Mouse (Mus musculus): ENCODE measurements at regions not wholly inside any gene's neighbourhood (a gene's known extent, or its start where the extent isn't known, plus 50 kb on each side); places are given as distances from the start of the nearest gene placed in this dataset.
"Not testable (repeated sequence)": the region's sequence is repeated elsewhere in the genome, so short reads cannot be mapped to it uniquely, and the experiment has no call there.

DNA sequence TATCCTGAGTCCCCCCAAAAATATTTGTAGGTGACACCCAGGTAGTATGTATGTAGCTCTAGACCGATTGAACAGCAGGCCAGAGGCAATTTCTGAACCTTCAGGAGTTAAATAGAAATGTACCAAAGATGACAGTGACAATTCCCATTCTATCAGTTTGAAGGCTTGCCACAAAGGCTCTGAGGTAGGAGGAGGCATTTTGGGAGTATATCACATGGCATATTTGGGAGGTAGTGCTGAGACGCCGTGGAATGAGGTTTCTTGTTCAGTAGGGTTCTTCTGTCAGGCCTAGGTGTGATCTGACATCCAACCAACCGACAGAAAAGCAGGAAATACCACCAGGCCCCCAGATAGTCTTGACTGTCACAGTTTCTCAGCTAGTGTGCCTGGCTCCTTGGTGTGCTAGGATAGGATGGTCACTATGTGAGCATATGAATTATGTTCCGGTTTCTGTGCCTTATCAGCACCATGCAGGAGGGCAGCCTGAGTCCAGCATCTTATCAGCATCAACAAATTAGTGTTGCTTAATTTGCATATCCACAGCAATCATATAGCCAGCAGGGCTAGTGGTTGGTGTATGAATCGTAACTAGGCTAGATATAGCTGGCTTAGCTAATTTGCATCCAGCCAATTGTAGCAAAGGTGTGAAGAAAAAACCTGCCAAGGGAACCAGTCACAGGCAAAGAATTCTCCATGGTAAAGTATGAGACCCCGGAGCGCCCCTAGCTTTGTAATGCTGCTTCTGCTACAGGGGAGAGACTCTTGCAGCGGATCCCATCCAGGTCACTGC is 136.3 kb upstream of the Bcor start:
- H3K27me3 ChIP-seq = no peaks in the 10 kb centered on the region
- H3K9me3 ChIP-seq (replicated peaks) = no peaks in the 10 kb centered on the region
- peak overlapping the region; percentile 56 for H3K9ac ChIP-seq
- ATAC-seq (ENCODE audit: low read depth) (peak; percentile 98), DNase-seq (peak; percentile 67)
- H3K27ac ChIP-seq = peak overlapping the region; percentile 91
- no peaks in the 10 kb centered on the region for H3K36me3 ChIP-seq
- peaks cover 30% of the 10 kb centered on the region for H3K4me1 ChIP-seq (replicated peaks)
- H3K4me3 ChIP-seq (replicated peaks) = peak overlapping the region; percentile 18; the same call in 1 of the 2 replicates
- H3K4me2 ChIP-seq = peak overlapping the region; percentile 48
- WGBS (ENCODE audit: insufficient replicate concordance) = 30% methylated on average over 9 of the region's 9 CpGs

DNA sequence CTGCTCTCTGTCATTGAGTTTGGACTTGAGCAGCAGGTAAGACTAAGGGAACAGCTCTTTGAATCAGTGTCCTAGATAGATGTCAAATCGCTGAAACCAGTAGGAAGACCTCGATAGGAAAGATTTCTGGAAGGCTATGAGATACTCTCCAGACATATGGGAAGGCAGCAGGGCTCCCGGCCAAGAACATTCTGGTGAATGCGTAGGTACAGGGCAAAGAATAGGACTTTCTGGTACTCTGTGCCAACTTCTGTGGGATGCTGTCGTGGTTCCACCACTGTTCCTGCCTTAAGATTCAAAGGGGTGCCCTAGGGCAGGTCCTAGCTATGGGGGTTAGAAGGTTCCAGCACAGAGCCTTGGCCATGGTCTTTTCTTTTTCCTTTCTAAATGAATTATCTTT is 138.5 kb upstream of the Bcor start:
- Histone ChIP-seq H3K36me3 (no peaks in the 10 kb centered on the region), H3K9ac (no peak overlapping the region), H3K27me3 (no peaks in the 10 kb centered on the region), H3K4me1 (replicated peaks) (peaks cover 30% of the 10 kb centered on the region), H3K4me3 (replicated peaks) (no peak overlapping the region), H3K9me3 (replicated peaks) (no peaks in the 10 kb centered on the region), H3K4me2 (no peak overlapping the region), H3K27ac (no peak overlapping the region; the same call in 1 of the 2 replicates)
- DNase-seq = no peak
- ATAC-seq (ENCODE audit: low read depth) = no peak
- 82% methylated on average over 5 of the region's 5 CpGs for WGBS (ENCODE audit: insufficient replicate concordance)

GRCm38 (mm10) chrX:12299236-12299635 is 139.1 kb upstream of the Bcor start:
- Histone ChIP-seq H3K4me1 (replicated peaks) (peaks cover 30% of the 10 kb centered on the region), H3K4me3 (replicated peaks) (no peak overlapping the region), H3K27ac (no peak overlapping the region), H3K9ac (no peak overlapping the region), H3K4me2 (no peak overlapping the region), H3K9me3 (replicated peaks) (no peaks in the 10 kb centered on the region), H3K27me3 (no peaks in the 10 kb centered on the region), H3K36me3 (no peaks in the 10 kb centered on the region)
- no peak for DNase-seq
- 77% methylated on average over 11 of the region's 11 CpGs for WGBS (ENCODE audit: insufficient replicate concordance)
- ATAC-seq (ENCODE audit: low read depth) = no peak

DNA sequence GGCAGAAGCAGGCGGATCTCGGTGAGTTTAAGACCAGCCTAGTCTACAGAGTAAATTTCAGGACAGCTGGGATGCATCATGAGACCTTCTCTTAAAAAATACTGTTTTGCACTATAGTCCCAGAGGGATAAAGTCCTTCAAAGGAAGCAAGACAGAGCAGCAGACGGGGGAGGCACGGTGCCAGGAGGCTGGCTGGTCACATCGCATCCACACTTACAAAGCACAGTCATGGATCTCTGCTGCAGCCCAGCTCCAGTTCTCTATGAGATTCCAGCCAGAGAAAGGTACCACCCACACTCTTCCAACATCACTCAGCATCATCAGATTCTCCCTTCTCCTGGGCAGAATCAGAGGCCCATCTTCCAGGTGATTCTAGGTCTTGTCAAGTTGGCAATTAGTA is 144.5 kb upstream of the Bcor start:
- ATAC-seq (ENCODE audit: low read depth) (no peak), DNase-seq (no peak)
- Histone ChIP-seq H3K27ac (no peak overlapping the region), H3K4me2 (no peak overlapping the region), H3K9ac (no peak overlapping the region), H3K9me3 (replicated peaks) (no peaks in the 10 kb centered on the region), H3K4me1 (replicated peaks) (no peaks in the 10 kb centered on the region), H3K36me3 (no peaks in the 10 kb centered on the region), H3K27me3 (no peaks in the 10 kb centered on the region), H3K4me3 (replicated peaks) (no peak overlapping the region)
- 75% methylated on average over 5 of the region's 5 CpGs for WGBS (ENCODE audit: insufficient replicate concordance)

DNA sequence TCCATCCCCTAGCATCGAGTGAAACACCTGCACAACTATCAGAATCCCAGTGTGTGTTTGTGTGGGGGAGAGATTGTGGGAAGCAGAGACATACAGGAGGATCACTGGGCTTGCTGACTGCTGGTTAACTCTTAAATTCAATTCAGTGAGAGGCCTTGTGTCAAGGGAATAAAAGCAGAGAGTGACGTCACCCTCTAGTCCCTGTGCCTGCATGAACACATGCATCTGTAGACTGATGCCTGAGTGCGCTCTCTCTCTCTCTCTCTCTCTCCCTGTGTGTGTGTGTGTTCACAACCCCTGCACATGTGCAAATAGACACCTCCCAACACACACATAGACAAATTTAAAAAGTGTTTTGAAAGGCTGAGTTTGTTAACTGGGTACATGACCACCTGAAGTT is 146.8 kb upstream of the Bcor start:
- H3K9ac ChIP-seq = no peak overlapping the region
- no peaks in the 10 kb centered on the region for H3K27me3 ChIP-seq
- H3K4me2 ChIP-seq = no peak overlapping the region
- H3K27ac ChIP-seq = no peak overlapping the region
- H3K36me3 ChIP-seq = no peaks in the 10 kb centered on the region
- H3K4me1 ChIP-seq (replicated peaks) = peaks cover 8% of the 10 kb centered on the region
- DNase-seq = no peak
- 85% methylated on average over 3 of the region's 3 CpGs for WGBS (ENCODE audit: insufficient replicate concordance)
- ATAC-seq (ENCODE audit: low read depth) = no peak
- no peaks in the 10 kb centered on the region for H3K9me3 ChIP-seq (replicated peaks)
- no peak overlapping the region for H3K4me3 ChIP-seq (replicated peaks)

- peak overlapping the region; percentile 47; the same call in 1 of the 2 replicates for H3K9ac ChIP-seq
- peak overlapping the region; percentile 50 for H3K4me2 ChIP-seq
Observed at GRCm38 (mm10) chrX:12312534-12312933, 152.4 kb upstream of the Bcor start.

DNA sequence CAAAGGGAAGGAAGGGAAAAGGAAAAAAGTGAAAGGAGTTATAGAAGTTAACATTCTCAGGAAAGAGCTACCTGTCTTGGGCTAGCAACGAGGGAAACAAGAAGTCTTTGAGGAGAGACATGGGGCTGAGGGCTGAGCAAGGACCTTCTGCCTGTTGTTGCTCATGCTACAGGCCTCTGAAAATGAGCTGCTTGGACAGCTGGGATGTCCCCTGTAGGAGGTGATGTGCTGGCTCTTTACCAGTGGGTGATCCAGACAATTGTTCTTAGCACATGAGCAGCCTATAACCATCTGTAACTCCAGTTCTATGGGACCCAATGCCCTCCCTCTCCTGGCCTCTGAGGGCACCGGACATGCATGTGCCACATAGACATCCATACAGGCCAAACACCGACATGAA is 155.5 kb upstream of the Bcor start:
- Histone ChIP-seq H3K4me1 (replicated peaks) (peaks cover 45% of the 10 kb centered on the region), H3K4me3 (replicated peaks) (no peak overlapping the region), H3K9me3 (replicated peaks) (no peaks in the 10 kb centered on the region), H3K4me2 (no peak overlapping the region), H3K36me3 (no peaks in the 10 kb centered on the region), H3K27ac (no peak overlapping the region), H3K27me3 (no peaks in the 10 kb centered on the region), H3K9ac (no peak overlapping the region)
- ATAC-seq (ENCODE audit: low read depth) (no peak), DNase-seq (no peak)
- 54% methylated on average over 3 of the region's 3 CpGs for WGBS (ENCODE audit: insufficient replicate concordance)

More at GRCm38 (mm10) chrX:12312534-12312933, 152.4 kb upstream of the Bcor start:
- 34% methylated on average over 5 of the region's 5 CpGs for WGBS (ENCODE audit: insufficient replicate concordance)
- H3K4me3 ChIP-seq (replicated peaks) = no peak overlapping the region
- H3K27me3 ChIP-seq = no peaks in the 10 kb centered on the region
- H3K27ac ChIP-seq = peak overlapping the region; percentile 80
- peak; percentile 93 for ATAC-seq (ENCODE audit: low read depth)
- H3K9me3 ChIP-seq (replicated peaks) = no peaks in the 10 kb centered on the region
- DNase-seq = peak; percentile 63
- no peaks in the 10 kb centered on the region for H3K36me3 ChIP-seq
- peaks cover 31% of the 10 kb centered on the region for H3K4me1 ChIP-seq (replicated peaks)

- peaks cover 32% of the 10 kb centered on the region for H3K4me1 ChIP-seq (replicated peaks)
- H3K27me3 ChIP-seq; H3K4me3 ChIP-seq (replicated peaks); DNase-seq; H3K9me3 ChIP-seq (replicated peaks); H3K4me2 ChIP-seq; H3K36me3 ChIP-seq; H3K27ac ChIP-seq; H3K9ac ChIP-seq: not testable (repeated sequence)
- ATAC-seq (ENCODE audit: low read depth) = peak; percentile 66
- WGBS (ENCODE audit: insufficient replicate concordance) = 53% methylated on average over 2 of the region's 2 CpGs
Observed at GRCm38 (mm10) chrX:12317488-12317887, 157.3 kb upstream of the Bcor start.

- no peak overlapping the region for H3K4me3 ChIP-seq (replicated peaks)
- H3K27ac ChIP-seq = no peak overlapping the region
- H3K9me3 ChIP-seq (replicated peaks) = no peaks in the 10 kb centered on the region
- DNase-seq = no peak
- peaks cover 23% of the 10 kb centered on the region for H3K4me1 ChIP-seq (replicated peaks)
- no peak overlapping the region for H3K9ac ChIP-seq
- ATAC-seq (ENCODE audit: low read depth) = peak; percentile 64
- H3K4me2 ChIP-seq = no peak overlapping the region
- H3K27me3 ChIP-seq = no peaks in the 10 kb centered on the region
- no peaks in the 10 kb centered on the region for H3K36me3 ChIP-seq
- 33% methylated on average over 4 of the region's 4 CpGs for WGBS (ENCODE audit: insufficient replicate concordance)
Observed at GRCm38 (mm10) chrX:12318848-12319651, 158.9 kb upstream of the Bcor start.

DNA sequence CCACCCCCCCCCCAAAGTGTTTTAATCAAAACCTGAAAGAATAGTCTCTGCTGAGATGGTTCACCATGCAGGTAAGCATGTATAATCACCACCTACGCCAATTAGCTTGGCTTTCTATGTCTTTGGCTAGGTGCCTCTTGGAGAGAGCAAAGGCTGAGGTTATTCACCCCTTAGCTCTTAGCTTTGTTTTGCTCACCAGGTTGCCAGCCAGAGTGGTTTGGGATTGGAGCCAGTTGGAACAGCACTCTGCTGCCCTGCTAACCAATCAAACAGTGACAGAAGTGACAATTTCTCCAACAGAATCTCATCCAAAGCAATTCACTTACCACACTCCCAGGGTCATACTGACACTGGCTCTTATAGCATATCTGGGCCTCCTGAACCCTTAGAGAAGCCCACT is 162.3 kb upstream of the Bcor start:
- Histone ChIP-seq H3K27ac (no peak overlapping the region), H3K4me3 (replicated peaks) (no peak overlapping the region), H3K36me3 (no peaks in the 10 kb centered on the region), H3K27me3 (no peaks in the 10 kb centered on the region), H3K4me2 (no peak overlapping the region), H3K9me3 (replicated peaks) (no peaks in the 10 kb centered on the region), H3K9ac (no peak overlapping the region), H3K4me1 (replicated peaks) (peaks cover 15% of the 10 kb centered on the region)
- 46% methylated on average over 1 of the region's 1 CpGs for WGBS (ENCODE audit: insufficient replicate concordance)
- ATAC-seq (ENCODE audit: low read depth) = no peak
- DNase-seq = no peak

DNA sequence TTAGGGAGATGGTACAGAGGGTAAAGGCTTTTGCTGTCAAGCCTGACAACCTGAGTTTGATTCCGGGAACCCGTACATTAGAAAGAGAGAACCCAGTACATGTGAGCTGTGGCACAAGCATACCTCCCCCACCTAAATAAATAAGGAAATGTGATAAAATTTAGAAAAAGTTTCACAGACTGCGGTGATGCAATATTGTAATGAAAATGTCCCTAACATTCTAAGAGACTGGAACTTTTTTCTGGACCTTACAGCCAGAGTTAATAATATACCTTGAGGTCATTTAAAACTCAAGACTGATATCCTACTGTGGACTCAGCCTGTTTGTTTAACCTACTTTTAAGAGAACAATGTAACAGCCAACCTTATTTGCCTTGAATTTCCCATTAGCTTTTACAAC is 163.1 kb upstream of the Bcor start:
- Histone ChIP-seq H3K9me3 (replicated peaks) (no peaks in the 10 kb centered on the region), H3K4me1 (replicated peaks) (peaks cover 11% of the 10 kb centered on the region), H3K27me3 (no peaks in the 10 kb centered on the region), H3K27ac (no peak overlapping the region), H3K4me2 (no peak overlapping the region), H3K4me3 (replicated peaks) (no peak overlapping the region), H3K36me3 (no peaks in the 10 kb centered on the region), H3K9ac (no peak overlapping the region)
- ATAC-seq (ENCODE audit: low read depth) = no peak
- DNase-seq = no peak
- 74% methylated on average over 3 of the region's 3 CpGs for WGBS (ENCODE audit: insufficient replicate concordance)
